Mouse (Mus musculus): Measurements from ENCODE around the gene Stradb. TPM values are rescaled to one million over a fixed set of nuclear protein-coding genes. Genes with fewer than 3 reads are reported as not detected.

Gene Stradb
- total RNA-seq, 2 experiments from 2014 or later, result 116 to 123 TPM

- no peak for DNase-seq
Measured at GRCm38 (mm10) chr1:58959682-58960081, 13.6 kb upstream of the Stradb start.

- no peak for DNase-seq
Measured at GRCm38 (mm10) chr1:58961152-58961893, 12.0 kb upstream of the Stradb start.

GRCm38 (mm10) chr1:58962418-58962817 lies 10.9 kb upstream of the Stradb start:
- DNase-seq, result no peak

GRCm38 (mm10) chr1:58962865-58963264 lies 10.5 kb upstream of the Stradb start:
- no peak for DNase-seq

- no peak for DNase-seq
Measured at GRCm38 (mm10) chr1:58967534-58967933, 5.8 kb upstream of the Stradb start.

GRCm38 (mm10) chr1:58970054-58970453 lies 3.3 kb upstream of the Stradb start:
- no peak for DNase-seq

- DNase-seq, result no peak
Measured at GRCm38 (mm10) chr1:58971097-58971496, 2.2 kb upstream of the Stradb start.

GRCm38 (mm10) chr1:58972851-58973365 lies 414 bp upstream of the Stradb start:
- DNase-seq, result no peak

GRCm38 (mm10) chr1:58982276-58982675 lies 9.0 kb downstream of the Stradb start:
- DNase-seq, result no peak

GRCm38 (mm10) chr1:58984586-58984985 lies 11.3 kb downstream of the Stradb start:
- peak; percentile 14 for DNase-seq

GRCm38 (mm10) chr1:58993144-58993543 lies 19.8 kb downstream of the Stradb start:
- no peak for DNase-seq

- DNase-seq, result no peak
Measured at GRCm38 (mm10) chr1:58993723-58994122, 20.4 kb downstream of the Stradb start.

- no peak for DNase-seq
Measured at GRCm38 (mm10) chr1:58995313-58995712, 22.0 kb downstream of the Stradb start.

- DNase-seq, result no peak
Measured at GRCm38 (mm10) chr1:59009250-59009649, 35.9 kb downstream of the Stradb start.

GRCm38 (mm10) chr1:59021556-59021955 lies 48.2 kb downstream of the Stradb start:
- no peak for DNase-seq

- DNase-seq, result no peak
Measured at GRCm38 (mm10) chr1:59037723-59038122, 64.4 kb downstream of the Stradb start.

Other genes with a start within 250 kb of the Stradb start
- 1 to 10 TPM; 2.1 to 3.6 TPM for gene Casp8, start 178.1 kb upstream of the Stradb start, total RNA-seq (2021)
- 10 to 100 TPM; 76.4 to 87.9 TPM for gene Trak2, start 92 bp upstream of the Stradb start, total RNA-seq (2021)
- gene C2cd6, start 121.4 kb downstream of the Stradb start, total RNA-seq (2021), result not detected
- gene Tmem237, start 146.9 kb downstream of the Stradb start, total RNA-seq (2021), result 1 to 10 TPM; 2.6 to 3.0 TPM
- under 1 TPM in 1 of 2 experiments, not detected in 1; 0.20 TPM for gene Mpp4, start 189.9 kb downstream of the Stradb start, total RNA-seq (2021)

All from gastrocnemius, postnatal 25 days (tissue).